Mouse (Mus musculus): ENCODE results near the gene Rhot2.

Gene Rhot2

DNA sequence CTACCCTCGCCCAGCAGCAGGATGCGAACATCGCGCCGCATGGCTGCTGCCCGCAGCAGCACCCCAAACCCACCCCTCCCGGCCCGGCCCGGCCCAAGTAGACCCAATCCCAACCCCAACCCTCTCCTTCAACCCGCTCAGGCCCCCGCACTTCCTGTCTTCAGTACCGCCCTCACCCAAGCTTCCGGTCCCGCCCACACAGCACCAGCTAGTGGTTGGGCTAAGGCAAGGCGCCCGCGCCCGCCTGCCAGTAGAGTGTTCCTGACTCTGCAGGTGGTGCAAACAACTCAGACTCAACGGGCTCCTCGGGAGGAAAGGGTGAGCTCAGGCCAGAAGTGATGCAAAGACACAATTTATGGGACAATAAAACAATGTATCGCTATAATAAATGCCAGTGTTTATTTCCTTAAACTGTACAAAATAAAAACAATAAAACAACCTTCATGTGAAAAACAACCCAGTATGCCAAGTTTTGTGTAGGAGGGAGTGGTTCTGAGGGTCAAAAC lies at the start of gene Rhot2:
Rhot2 (minus strand) TSS at position 456 of the 506 bp plus-strand sequence.
- peak; percentile 98 for DNase-seq (ENCODE audit: low read depth)

GRCm38 (mm10) chr17:25893975-25894617 lies 49.4 kb upstream of the Rhot2 start:
- DNase-seq (ENCODE audit: low read depth) = peak; percentile 85

DNA sequence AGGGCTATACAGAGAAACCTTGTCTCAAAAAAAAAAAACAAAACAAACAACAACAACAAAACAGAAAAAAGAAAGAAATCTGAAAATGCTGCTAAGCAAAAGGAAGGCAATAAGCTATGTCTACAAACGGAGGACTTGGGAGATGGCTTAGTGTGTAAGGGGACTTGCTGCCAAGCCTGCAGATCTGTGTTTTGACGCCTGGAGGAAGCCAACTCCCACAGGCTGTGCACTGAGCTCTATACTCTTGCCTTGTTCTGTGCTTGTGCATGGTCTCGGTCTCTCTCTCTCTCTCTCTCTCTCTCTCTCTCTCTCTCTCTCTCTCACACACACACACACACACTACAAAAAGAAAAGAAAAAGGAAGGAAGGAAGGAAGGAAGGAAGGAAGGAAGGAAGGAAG lies 44.2 kb upstream of the Rhot2 start:
- no peak for DNase-seq (ENCODE audit: low read depth)

GRCm38 (mm10) chr17:25887467-25887866 lies 42.8 kb upstream of the Rhot2 start:
- no peak for DNase-seq (ENCODE audit: low read depth)

DNA sequence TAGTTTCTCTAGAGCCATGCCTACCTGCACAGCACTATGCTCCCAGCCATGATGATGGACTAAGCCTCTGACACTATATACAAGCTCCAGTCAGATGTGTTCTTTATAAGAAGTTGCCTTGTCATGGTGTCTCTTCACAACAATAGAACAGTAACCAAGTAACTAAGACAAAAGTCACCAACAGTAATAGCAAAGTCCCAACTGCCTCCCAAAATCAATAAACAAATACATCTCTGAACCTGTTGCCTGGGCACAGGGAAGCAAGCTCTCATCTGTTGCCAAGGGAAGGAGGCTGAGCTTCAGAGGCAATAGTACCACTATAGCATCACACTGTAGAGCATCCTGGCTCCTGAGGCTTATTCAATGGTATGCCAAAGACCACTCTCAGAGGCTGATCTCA lies 42.2 kb upstream of the Rhot2 start:
- no peak for DNase-seq (ENCODE audit: low read depth)

DNA sequence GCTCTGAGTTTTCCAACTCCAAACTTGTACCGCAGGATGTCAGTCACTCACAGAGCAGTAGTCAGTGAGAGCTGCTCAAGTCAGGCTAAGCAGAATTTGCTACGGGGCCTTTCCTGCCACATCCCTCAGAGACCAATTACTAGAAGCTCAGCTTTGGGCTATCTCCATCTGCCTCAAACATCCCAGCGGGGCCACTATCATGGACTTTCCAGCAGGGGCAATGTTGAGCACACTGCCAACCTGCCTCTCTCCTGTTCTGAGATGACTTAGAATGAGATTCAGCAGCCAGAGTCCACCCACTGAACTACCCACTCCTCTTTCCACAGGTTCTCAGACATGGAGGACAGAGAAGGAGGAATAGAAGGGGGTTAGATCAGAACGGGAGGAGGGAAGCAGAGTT lies 41.0 kb upstream of the Rhot2 start:
- peak; percentile 58 for DNase-seq (ENCODE audit: low read depth)

DNA sequence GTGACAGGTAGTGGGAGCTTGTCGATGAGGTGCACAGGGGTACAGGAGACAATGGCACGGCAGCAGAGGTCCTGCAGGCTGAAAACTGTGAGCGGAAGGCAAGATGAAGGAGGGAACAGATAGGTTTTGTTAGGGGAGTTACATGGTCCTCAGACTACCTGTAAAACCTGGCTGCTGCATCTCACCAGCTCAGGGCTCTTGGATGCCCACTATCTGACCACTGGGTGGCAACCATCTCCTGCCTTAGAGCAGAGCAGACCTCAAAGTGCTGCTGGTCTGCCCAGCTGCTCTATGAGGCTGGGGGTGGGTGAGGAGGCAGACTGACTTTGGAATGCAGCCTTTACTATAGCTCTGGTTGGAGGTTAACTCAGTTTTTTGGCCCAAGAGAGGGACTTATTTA lies 39.2 kb upstream of the Rhot2 start:
- no peak for DNase-seq (ENCODE audit: low read depth)

DNA sequence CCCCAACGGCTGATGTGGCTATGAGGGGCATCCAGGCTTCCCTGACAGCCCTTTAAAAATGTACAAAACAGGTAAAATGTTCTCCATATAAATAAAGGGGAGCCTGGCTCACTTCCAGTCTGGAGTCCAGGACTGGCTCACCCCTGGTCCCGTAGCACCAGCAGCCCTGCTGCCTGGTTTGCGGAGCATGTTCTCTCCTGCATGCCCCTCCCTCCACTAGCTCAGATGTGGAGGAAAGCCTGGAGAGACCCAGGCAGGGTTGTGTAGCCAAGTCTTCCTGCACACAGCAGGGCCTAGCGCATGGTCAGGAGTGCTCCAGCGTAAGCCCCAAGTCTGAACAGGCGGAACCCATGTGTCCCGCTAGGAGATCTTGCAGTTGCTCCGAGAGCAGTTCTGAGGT lies 38.6 kb upstream of the Rhot2 start:
- no peak for DNase-seq (ENCODE audit: low read depth)

DNA sequence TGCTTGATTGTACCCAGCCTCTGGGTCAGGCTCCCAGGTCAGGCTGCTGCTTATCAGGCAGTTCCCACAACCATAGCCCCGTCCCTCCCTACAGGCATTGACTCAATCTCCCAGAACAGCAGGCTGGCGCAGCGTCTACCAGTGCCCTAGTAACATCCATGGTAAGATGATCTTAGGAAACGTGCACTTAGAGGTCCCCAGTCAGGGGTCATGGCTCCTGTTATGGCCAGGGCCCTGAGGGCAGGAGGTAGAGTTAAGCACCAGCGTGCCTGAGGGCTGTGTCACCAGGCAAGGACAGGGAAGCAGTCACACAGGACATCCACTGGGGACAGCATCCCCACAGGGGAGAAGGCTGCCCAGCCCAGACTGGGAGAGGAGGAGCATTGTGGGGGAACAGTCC lies 37.7 kb upstream of the Rhot2 start:
- DNase-seq (ENCODE audit: low read depth) = no peak

- DNase-seq (ENCODE audit: low read depth) = no peak
These were observed 37.0 kb upstream of the Rhot2 start for GRCm38 (mm10) chr17:25881691-25882090.

GRCm38 (mm10) chr17:25880913-25881641 lies 36.4 kb upstream of the Rhot2 start:
- no peak for DNase-seq (ENCODE audit: low read depth)

- DNase-seq (ENCODE audit: low read depth) = no peak
These were observed 35.7 kb upstream of the Rhot2 start, which contains the start of gene Wfikkn1 for GRCm38 (mm10) chr17:25880196-25880910. TSS of gene Wfikkn1 (minus strand) at chr17:25880858.

DNA sequence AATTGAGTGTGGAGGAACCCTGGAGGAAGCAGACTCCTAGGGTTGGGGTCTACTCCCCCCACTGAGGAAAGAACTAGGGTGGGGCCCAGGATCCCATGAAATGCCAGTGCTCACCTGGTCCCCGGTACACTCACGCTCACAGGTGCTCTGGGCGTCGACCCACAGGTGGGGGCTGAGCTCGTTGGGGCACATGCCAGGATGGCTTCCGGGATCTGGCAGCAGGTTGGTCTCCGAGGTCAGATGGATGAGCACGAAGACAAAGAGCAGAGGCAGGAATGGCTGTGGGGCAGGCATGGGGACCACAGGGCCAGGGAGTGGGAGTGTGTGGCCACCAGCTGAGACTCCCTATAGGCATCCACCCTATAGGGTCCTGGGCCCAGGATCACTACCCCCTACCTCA lies 35.1 kb upstream of the Rhot2 start:
- no peak for DNase-seq (ENCODE audit: low read depth)

GRCm38 (mm10) chr17:25879261-25879660 lies 34.6 kb upstream of the Rhot2 start:
- DNase-seq (ENCODE audit: low read depth) = peak; percentile 61

DNA sequence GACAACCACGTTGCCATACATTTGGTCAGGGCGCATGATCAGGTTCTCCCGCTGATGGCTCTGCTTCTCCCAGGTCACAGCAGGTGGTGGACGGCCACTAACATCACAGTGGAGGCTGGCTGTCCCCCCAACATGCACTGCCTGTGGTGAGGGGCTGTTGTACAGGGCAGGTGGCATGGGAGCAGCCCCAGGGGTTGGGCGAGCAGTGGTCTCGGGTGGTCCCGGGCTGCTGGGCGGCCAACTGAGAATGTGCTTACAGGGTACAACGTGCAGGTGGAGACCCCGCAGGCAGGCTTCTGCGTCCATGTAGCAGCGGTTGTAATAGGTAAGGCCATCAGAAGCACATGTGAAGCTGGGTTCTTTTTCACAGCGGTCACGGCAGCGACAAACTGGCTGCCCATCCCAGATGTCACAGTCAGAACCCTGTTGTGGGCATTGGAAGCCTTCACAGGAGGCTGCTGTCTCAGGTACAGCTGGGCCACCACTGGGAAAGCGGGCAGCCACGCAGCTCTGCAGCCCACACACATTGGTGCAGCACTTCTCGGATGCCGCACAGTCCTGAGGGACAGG lies 34.0 kb upstream of the Rhot2 start:
- no peak for DNase-seq (ENCODE audit: low read depth)

- DNase-seq (ENCODE audit: low read depth) = no peak
These were observed 33.3 kb upstream of the Rhot2 start for GRCm38 (mm10) chr17:25877741-25878610.

DNA sequence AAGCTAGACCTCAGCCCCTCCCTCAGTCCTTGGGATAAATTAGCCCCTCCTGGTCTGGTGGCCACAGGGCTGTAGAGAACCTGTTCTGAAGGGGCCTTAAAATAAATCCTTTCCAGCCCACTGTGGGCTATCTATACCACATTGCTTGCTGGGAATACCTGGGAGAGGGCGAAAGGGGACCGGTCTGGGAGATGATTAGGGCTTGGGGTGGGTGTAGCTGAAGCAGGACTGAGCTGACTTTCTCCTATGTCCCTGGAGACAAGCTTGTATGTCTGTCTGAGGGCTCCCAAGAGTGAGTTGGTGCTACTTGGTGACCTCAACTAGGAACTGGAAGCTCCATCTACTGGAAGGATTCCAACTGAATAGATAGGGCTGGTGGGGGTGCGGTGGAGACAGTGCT lies 32.4 kb upstream of the Rhot2 start:
- no peak for DNase-seq (ENCODE audit: low read depth)

GRCm38 (mm10) chr17:25876347-25876915 lies 31.8 kb upstream of the Rhot2 start:
- DNase-seq (ENCODE audit: low read depth) = no peak

DNA sequence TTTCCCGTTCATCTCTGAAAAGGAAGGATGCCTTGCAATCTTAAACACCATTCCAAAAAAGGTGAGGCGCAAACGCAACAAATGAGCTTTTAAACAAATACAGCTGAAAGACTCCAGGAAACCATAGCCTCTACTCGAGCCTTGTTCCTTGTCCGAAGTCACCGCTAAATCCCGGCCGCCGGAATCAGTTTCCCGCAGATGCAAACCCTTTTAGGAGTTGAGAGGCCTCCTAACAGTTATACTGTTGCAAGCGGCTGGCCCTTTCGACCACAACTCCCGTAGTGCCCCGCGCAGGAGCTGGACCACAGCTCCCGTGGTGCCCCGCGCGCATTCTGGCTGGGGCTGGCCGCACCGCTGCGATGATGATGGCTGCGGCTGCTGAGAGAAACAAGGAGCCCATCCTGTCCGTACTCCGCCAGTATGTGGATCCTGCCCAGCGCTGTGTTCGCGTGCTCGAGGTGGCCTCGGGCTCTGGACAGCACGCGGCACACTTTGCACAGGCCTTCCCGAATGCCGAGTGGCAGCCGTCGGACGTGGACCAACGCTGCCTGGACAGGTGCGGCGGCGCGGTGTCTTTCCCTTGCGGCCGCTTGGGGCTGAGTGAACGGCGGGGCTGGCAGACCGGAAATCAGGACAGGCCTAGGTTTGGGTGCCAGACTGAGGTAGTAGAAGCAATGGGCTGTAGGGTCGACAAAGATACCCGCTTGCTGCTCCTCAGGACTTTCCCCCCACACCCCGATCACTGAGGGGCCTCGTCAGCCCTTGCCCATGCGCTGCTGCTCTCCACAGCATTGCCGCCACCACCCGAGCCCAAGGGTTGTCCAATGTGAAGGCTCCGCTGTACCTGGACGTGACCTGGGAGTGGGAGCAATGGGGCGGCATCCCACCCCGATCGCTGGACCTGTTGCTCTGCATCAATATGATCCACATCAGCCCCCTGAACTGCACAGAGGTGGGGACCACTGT lies 30.8 kb upstream of the Rhot2 start:
- peak; percentile 94 for DNase-seq (ENCODE audit: low read depth)

- DNase-seq (ENCODE audit: low read depth) = peak; percentile 98
These were observed 30.1 kb upstream of the Rhot2 start, which contains the start of gene Mettl26 for GRCm38 (mm10) chr17:25874721-25875170. TSS of gene Mettl26 (plus strand) at chr17:25875074.

All from NIH3T3 (cell line).